Mouse (Mus musculus) thymus, adult 2 months (tissue): Measurements from ENCODE around the gene Crocc.

ENCODE experiments used
- CTCF ChIP-seq: fragments of 200-500 bp; IDR thresholded peaks from 2 replicates; pipeline ENCODE4 v1.5.1; 2012; ENCODE audit warnings: mild to moderate bottlenecking, control low read depth, low read length, moderate library complexity, borderline replicate concordance; ENCODE audit not compliant: control insufficient read depth, poor library complexity, insufficient read depth; ENCODE audit errors: extremely low read depth
- POLR2A ChIP-seq: fragments of 200-500 bp; IDR thresholded peaks from 2 replicates; pipeline ENCODE4 v1.6.1; 2012; ENCODE audit warnings: mild to moderate bottlenecking, low read length, control low read depth, moderate library complexity; ENCODE audit not compliant: control insufficient read depth, poor library complexity, insufficient read depth; ENCODE audit errors: extremely low read depth

GRCm38 (mm10) chr4:141031733-141032132 lies 28.6 kb downstream of the Crocc start:
- no peak for TF ChIP-seq POLR2A
- TF ChIP-seq CTCF: peak; percentile 95
